Mouse (Mus musculus): ENCODE measurements around the gene Mical1.

Mical1 gene

GRCm38 (mm10) chr10:41477018-41477277 lies 834 bp downstream of the Mical1 start:
- CTCF ChIA-PET: interaction anchor here (1.2 kb wide), 1 partner anchor 13 kb away, joined by 6 read pairs; the partner anchor contains the start of genes Ppil6 and Smpd2

- CTCF ChIA-PET: interaction anchor here (0.6 to 1.2 kb wide), 4 partner anchors 12 to 497 kb away, joined by 3 to 6 read pairs (median 4); partner anchors contain the start of genes Ppil6 and Smpd2
Measured at GRCm38 (mm10) chr10:41477278-41478181, 1.4 kb downstream of the Mical1 start.

- CTCF ChIA-PET: interaction anchor here (0.6 kb wide), 1 partner anchor 223 kb away, joined by 3 read pairs; no protein-coding TSS in a partner anchor
Measured at GRCm38 (mm10) chr10:41479961-41480360, 3.8 kb downstream of the Mical1 start.

- CTCF ChIA-PET: no interaction called here
Measured at GRCm38 (mm10) chr10:41480938-41481880, 5.1 kb downstream of the Mical1 start.

GRCm38 (mm10) chr10:41482446-41482845 lies 6.3 kb downstream of the Mical1 start:
- CTCF ChIA-PET: no interaction called here

GRCm38 (mm10) chr10:41485778-41486177 lies 9.7 kb downstream of the Mical1 start:
- CTCF ChIA-PET: interaction anchor here (0.6 kb wide), 1 partner anchor 16 kb away, joined by 4 read pairs; no protein-coding TSS in a partner anchor

- CTCF ChIA-PET: interaction anchor here (0.6 kb wide), 1 partner anchor 15 kb away, joined by 4 read pairs; no protein-coding TSS in a partner anchor
Measured at GRCm38 (mm10) chr10:41486506-41487170, 10.5 kb downstream of the Mical1 start.

- CTCF ChIA-PET: interaction anchor here (1.2 to 1.5 kb wide), 2 partner anchors 12 to 38 kb away, joined by 3 to 6 read pairs; partner anchors contain the start of gene Zbtb24
Measured at GRCm38 (mm10) chr10:41488877-41489276, 12.8 kb downstream of the Mical1 start.

GRCm38 (mm10) chr10:41489294-41489693 lies 13.2 kb downstream of the Mical1 start:
- CTCF ChIA-PET: interaction anchor here (1.2 to 1.5 kb wide), 2 partner anchors 12 to 39 kb away, joined by 3 to 6 read pairs; partner anchors contain the start of gene Zbtb24

- CTCF ChIA-PET: interaction anchor here (1.5 kb wide), 1 partner anchor 13 kb away, joined by 6 read pairs; no protein-coding TSS in a partner anchor
Measured at GRCm38 (mm10) chr10:41489708-41490517, 13.8 kb downstream of the Mical1 start, which contains the start of the genes Smpd2 and Ppil6. Gene Smpd2 (minus strand): TSS chr10:41490369. Gene Ppil6 (plus strand): TSS chr10:41490439.

- CTCF ChIA-PET: interaction anchor here (1.5 kb wide), 1 partner anchor 13 kb away, joined by 6 read pairs; no protein-coding TSS in a partner anchor
Measured at GRCm38 (mm10) chr10:41490518-41490873, 14.4 kb downstream of the Mical1 start.

- CTCF ChIA-PET: interaction anchor here (0.8 kb wide), 1 partner anchor 140 kb away, joined by 4 read pairs; no protein-coding TSS in a partner anchor
Measured at GRCm38 (mm10) chr10:41491111-41491510, 15.0 kb downstream of the Mical1 start.

- CTCF ChIA-PET: no interaction called here
Measured at GRCm38 (mm10) chr10:41500941-41501340, 24.8 kb downstream of the Mical1 start.

- CTCF ChIA-PET: interaction anchor here (0.6 kb wide), 1 partner anchor 166 kb away, joined by 7 read pairs; no protein-coding TSS in a partner anchor
Measured at GRCm38 (mm10) chr10:41504996-41505395, 28.9 kb downstream of the Mical1 start.

GRCm38 (mm10) chr10:41505446-41505845 lies 29.3 kb downstream of the Mical1 start:
- CTCF ChIA-PET: interaction anchor here (1.0 to 1.3 kb wide), 3 partner anchors 71 to 185 kb away, joined by 5 to 6 read pairs (median 5); no protein-coding TSS in a partner anchor

- CTCF ChIA-PET: interaction anchor here (0.8 to 1.1 kb wide), 5 partner anchors 9 to 181 kb away, joined by 3 to 12 read pairs (median 4); no protein-coding TSS in a partner anchor
Measured at GRCm38 (mm10) chr10:41509160-41509559, 33.0 kb downstream of the Mical1 start.

GRCm38 (mm10) chr10:41514301-41514700 lies 38.2 kb downstream of the Mical1 start:
- CTCF ChIA-PET: interaction anchor here (0.6 kb wide), 1 partner anchor 164 kb away, joined by 8 read pairs; no protein-coding TSS in a partner anchor

- CTCF ChIA-PET: interaction anchor here (0.6 kb wide), 1 partner anchor 163 kb away, joined by 8 read pairs; no protein-coding TSS in a partner anchor
Measured at GRCm38 (mm10) chr10:41514921-41515320, 38.8 kb downstream of the Mical1 start.

GRCm38 (mm10) chr10:41518508-41518980 lies 42.4 kb downstream of the Mical1 start:
- CTCF ChIA-PET: interaction anchor here (0.5 to 1.4 kb wide), 10 partner anchors 9 to 1322 kb away, joined by 3 to 12 read pairs (median 4); no protein-coding TSS in a partner anchor

All from spleen, embryonic (tissue).